Mouse (Mus musculus) small intestine, adult 2 months (tissue): ENCODE data around the gene Ptf1a.

ENCODE experiments used
- CTCF ChIP-seq: fragments of 200-500 bp; IDR thresholded peaks from 2 replicates; pipeline ENCODE4 v1.5.1; 2012; ENCODE audit warnings: low read depth, mild to moderate bottlenecking, control low read depth, inconsistent platforms, low read length, moderate library complexity, mixed read lengths; ENCODE audit not compliant: insufficient replicate concordance, insufficient read length; ENCODE audit errors: extremely low read depth
- POLR2A ChIP-seq: fragments of 200-500 bp; IDR thresholded peaks from 2 replicates; pipeline ENCODE4 v1.6.1; 2012; ENCODE audit warnings: low read depth, mild to moderate bottlenecking, control low read depth, inconsistent platforms, low read length, moderate library complexity

DNA sequence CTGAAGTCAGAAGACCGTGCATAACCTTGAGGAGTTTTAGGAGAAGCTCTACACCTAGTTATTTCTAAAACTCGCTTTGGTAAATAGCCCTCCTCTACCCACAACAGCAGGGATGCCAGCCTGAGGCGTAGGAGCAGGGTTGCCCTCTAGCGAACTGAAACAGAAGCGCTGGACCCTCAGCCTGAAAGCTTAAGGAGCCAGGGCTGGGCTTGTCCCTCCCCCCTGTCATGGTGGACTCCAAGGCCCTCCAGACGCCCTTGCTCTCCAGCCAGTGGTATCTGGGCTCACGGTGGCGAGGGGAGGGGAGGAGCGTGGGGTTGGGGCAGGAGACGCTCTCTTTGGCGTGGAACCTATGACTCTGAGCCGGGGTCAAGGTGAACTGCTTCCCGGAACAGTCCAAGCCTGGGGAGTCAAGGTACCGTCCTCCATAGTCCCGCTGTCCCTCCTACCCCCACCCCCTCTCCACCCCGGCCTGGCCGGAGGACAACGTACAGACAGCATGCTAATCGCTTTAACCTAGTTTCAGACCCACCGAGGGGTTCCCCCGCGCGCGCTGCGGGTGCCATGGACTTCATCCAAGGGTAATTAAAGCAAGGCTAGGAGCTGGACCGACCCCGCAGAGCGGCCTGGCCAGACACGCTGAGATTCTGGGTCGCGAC lies 2.7 kb downstream of the Ptf1a start:
- TF ChIP-seq CTCF = no peak
- no peak for TF ChIP-seq POLR2A
